Mouse (Mus musculus) CD4-positive, CD25-positive, alpha-beta regulatory T cell, adult 2 months (primary cell): ENCODE data around the gene Krt222.
"Not testable (repeated sequence)": the region's sequence is repeated elsewhere in the genome, so short reads cannot be mapped to it uniquely, and the experiment has no call there.

Experiments
- DNase-seq: peaks from one replicate; pipeline ENCODE4 v3.0.0-alpha.2; 2012; ENCODE audit warnings: low read depth, low spot score

The Krt222 gene

DNA sequence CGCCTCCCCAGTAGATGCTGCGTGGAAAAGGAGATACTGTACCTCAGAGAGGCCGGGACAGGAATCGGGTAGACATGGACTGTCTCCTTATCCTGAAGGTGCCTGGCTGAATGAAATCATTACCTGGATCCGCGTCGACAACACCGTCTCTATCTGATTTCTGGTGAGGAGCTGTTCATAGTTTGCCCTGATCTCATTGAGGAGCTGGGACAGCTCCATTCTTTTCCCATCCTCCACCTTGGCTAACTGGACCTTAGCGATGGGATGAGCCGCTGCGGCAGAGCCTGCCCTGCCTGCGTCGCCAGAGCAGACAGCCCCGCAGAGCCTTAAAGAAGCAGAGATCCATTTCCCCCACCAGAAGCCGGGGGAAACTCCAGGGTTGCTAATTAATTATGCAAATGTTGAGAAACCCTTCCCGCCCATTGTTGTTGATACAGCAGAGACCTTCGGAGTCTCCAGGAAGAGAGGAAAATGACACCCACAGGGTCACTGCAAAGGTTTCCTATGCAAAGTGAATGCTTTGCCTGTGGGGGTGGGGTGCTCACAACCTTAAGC lies at the start of gene Krt222:
TSS of gene Krt222 (minus strand) at position 266 of the 555 bp plus-strand sequence.
- DNase-seq, result peak; percentile 25

DNA sequence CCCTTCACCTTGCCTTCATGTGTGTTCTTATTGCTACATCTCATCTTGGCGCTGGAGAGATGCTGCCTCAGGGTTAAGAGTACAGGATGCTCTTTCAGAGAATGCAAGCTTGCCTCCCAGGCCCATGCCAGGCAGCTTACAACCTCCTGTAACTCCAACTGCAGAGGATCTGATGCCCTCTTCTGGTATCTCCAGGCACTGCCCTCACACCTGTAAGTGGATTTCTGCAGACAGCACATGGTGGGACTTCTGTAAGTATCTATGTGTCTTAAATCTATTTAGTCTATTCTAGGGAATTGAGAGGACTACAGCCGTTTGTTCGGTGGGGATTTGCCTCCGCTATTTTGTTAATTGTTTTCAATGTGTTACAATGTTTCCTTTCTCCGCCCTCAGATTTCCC lies 49.0 kb upstream of the Krt222 start:
- DNase-seq, result peak; percentile 85

DNA sequence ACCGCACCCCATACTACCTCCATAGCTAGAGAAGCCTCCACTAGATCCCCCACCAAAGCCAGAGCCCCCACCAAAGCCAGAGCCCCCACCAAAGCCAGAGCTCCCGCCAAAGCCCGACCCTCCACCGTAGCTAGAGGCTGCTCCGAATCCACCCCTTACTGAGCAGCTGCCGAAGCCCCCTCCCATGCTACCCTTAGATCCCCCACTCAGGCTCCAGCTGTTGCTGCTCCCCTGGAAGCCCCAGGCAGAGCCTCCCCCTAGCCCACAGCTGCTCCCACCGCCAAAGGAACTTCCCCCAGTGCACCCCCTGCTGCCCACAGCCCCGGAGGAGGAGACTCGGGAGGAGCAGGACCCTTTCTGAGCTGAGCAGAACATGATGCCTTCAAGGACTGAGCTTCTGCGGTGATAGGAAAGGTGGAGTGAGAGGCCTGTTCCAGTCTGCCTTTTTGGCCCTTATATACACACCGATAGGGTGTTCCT lies 41.0 kb upstream of the Krt222 start, which contains the start of gene Krt24:
TSS of gene Krt24 (minus strand) at position 430 of the 480 bp plus-strand sequence.
- no peak for DNase-seq

DNA sequence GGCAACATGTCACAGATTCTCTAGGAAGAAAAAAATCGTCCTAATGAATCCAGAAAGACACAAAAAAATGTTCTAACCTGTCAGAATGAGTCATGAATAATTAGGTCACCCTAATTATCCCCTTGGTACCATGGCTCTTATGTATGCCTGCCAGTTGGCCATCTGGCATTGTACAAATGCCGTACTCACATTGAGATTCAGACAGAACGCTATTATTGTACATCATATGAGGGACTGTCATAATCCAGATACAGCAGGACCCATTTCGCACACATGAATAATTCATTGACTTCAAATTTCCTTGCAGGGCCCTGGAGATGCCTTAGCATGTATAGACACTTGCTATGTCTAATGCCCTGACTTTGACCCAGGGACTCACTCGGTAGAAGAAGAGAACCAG lies 40.1 kb upstream of the Krt222 start:
- DNase-seq, result no peak

DNA sequence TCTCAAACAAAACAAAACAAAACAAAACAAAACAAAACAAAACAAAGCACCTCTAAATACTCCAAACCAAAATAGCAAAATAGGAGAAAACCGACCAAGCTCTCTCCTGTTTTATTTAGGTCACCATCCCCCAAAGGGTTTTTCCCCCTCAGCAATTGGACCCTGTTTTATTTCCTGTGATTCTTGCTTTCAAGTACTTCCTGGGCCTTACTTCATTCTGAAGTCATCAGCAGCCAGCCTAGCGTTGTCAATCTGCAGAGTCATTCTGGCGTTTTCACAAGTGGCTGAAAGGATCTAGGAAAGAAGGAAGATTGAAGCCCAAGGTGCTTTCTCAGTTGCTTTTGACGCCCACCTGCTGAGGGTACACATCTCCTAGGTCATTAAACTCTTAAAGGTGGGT lies 39.4 kb upstream of the Krt222 start:
- DNase-seq, result peak; percentile 36

DNA sequence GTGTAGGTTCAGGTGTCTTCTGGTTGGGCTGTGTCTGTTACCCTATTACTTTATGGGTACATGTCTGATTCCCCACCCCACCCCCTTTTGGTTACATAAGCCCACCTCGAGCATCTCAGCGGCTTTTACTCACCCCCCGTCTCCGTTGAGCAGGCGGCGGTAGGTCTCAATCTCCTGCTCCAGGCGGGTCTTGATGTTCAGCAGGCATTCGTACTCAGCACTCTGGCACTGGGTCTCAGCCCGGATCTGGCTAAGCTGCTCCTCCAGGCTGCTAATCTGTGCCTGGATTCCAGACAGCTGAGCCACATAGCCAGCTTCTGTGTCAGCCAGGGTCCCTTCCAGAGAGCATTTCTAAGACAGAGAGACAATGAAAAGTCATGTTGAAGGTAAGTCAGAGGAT lies 37.2 kb upstream of the Krt222 start:
- no peak for DNase-seq

DNA sequence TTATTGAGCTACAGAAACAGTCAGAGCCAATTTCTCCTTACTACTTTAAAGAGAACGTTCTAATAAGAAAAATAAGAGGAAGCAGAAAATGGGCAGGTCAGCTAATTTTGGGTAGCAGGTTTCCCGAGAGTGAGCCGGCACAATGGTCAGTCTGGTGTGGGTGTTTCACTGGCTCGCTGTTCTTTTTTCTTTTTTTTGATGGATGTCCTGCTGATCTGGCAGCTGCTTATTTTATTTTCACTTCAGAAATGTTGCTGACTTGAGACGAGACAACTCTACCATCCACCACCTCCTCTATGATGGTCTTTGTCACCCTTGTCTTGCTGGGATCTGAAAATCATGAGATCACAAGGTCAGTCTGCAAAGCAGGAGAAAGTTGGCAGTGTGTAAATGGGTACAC lies 36.1 kb upstream of the Krt222 start:
- DNase-seq, result no peak

DNA sequence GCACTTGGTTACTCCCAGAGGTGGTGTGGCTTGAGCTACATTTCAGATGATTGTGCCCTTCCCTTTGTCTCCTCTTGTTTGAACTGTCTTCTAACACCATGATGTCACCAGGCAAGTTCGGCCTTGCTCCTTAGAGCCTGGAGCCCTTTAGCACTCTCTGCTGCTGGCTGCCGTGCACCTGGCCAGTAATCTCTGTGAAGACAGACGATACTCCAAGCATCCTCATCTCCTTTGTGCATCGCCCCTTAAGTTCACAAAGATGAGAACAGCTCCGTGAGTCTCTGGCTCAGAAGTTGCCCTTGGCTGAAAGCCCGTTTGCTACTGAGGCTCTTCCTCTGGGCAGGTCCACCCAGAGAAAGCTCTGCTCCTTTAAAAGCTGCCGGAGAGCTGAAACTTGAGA lies 32.9 kb upstream of the Krt222 start:
- no peak for DNase-seq

DNA sequence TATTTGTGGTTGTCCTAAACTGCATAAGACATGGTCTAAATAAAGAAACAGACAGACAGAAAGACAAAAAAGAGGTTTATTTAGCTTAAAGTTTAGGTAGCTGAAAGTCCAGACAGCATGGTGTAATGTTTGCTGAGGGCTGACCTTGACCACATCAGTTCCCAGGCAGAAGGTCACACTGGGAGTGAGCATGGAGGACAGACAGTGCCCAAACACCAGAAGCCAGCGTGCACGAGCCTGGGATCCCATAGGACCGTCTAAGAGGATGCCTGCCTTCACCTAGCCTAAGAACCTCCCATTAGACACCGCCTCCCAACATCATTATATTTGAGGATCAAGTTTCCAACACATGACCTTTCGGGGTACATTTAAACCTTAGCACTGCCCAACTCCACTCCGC lies 31.7 kb upstream of the Krt222 start:
- no peak for DNase-seq

DNA sequence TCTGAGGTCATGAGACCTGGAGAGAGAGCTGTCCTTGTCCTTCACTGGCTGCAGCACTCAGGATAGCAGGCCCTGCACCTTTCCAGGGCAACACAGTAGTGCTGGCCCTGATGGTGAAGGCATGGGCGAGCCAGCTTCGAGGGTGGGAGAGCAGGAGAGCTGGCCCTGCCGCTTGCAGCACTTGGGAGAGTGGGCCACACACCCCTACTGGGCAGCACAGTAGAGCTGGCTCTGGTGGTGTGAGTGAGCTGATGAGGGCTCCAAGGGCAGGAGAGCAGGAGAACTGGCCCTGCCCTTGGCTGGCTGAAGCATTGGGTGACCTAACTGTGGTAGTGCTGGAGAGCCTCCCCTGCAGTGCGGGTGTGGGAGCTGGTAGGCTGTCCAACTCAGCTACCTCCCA lies 28.8 kb upstream of the Krt222 start:
- DNase-seq, result no peak

DNA sequence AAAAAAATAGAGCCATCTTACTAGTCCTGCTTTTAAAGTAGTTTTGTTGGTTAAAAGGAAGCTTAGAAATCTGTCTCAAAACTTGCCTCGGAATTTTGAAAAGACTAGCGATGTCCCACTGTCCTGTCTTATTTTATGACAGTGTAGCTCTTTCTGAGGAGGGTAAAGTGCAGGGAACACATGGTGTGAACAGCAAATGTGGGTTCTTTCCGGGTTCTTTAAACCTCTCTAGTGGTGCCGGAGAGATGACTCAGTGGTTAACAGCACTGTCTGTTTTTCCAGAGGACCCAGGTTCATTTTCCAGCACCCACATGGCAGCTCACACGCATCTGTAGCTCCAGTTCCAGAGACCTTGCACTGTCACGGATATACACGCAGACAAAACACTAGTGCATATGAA lies 25.3 kb upstream of the Krt222 start:
- no peak for DNase-seq

DNA sequence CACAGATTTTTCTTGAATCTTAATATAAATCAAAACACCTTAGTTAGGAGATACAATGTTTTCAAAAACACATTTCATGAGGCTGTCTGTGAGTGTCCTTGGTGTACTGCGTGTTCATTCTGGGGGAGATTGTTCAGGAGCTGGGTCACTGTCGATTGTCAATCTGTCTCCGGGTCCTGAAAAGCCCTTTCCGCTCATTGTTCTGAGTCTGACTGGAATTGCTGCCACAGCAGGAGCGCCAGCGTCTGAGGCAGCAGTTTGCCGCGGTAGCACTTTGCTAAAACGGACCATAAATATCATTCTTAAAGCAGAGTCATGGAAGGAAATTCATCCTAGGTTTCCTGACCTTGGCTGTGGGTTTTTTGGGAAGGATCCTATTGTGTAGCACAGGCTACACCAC lies 21.9 kb upstream of the Krt222 start:
- DNase-seq, result no peak

DNA sequence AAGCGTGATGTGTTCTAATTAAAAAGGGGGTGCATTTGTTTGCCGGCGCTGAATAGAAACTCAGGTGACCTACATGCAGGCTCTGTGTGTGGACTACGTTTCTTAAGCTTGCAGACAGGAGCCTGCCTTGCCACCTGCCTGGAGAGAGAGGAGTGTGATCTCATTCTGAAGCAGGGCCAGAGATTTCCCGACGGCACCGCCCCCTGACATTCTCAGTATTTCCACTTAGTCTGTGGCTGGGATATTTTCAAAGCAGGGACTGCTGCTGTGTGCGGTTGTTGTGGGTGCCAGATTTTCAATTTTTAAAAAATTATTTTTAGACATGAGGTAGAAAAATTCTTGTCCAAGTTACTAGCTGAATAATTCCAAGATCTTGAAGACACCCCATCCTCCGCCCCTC lies 21.3 kb upstream of the Krt222 start:
- no peak for DNase-seq

DNA sequence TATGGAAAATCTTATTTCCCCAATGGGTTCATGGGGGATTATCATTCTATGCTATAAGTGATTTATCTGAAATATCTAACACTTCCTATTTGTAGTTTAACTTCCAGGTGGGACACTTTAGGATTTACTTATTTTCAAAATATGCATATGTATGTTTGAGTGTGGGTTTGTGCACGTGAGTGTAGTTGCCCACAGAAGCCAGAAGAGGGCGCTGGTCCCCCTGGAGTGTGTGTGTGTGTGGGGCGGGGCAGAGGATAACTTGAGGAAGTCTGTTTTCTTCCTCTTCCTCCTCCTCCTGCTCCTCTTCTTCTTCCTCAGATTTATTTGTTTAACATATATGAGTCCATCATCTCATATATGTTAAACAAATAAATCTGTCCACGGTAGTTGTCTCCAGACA lies 12.3 kb upstream of the Krt222 start:
- DNase-seq, result peak; percentile 33

DNA sequence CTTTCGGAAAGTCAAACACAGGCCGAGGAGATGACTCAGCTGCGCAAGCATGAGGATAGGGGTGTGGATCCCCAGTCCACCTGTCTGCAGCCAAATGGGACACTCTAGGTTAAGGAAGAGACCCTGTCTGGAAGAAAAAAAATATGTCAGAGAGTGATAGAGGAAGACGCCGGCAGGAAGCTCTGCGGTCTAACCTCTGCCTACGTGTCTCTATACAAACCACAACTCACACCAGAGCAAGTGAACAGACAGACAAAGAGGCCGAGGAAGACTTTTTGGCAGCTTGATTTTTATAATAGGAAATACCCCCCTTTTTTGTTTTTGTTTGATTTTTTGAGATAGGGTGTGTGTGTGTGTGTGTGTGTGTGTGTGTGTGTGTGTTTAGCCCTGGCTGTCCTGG lies 11.4 kb upstream of the Krt222 start:
- peak; percentile 78 for DNase-seq

DNA sequence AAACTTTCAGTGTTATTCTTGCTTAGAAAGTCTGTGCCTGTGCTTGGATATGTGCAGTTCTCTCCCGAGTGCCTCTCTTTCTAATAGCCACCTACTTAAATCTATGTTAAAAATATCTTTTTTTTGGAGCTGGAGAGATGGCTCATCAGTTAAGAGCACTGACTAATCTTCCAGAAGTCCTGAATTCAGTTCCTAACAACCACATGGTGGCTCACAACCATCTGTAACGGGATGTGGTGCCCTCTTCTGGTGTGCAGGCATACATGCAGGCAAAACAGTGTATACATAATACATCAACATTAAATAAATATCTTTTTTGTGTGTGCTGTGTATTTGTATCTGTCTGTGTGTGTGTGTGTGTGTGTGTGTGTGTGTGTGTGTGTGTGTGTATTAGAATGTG lies 10.0 kb upstream of the Krt222 start:
- DNase-seq, result no peak

DNA sequence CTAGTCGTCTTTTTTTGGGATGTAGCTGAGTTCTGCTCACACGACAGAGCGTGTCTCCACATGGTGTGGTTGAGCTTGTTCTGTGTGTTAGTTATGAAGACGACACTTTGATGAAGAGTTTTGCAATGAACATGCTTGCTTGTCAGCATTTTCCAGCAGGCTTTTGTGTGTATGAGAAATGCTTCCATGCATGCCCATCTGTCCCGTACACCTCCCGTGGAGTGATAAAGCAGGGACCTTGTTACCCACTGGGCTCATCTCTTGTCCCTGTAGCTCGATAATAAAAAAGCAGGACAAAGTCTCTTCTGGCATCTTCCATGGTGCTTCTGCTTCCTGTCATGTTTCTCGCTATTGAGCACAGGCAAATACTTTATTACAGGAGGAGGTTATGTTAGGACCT lies 8.8 kb upstream of the Krt222 start:
- no peak for DNase-seq

DNA sequence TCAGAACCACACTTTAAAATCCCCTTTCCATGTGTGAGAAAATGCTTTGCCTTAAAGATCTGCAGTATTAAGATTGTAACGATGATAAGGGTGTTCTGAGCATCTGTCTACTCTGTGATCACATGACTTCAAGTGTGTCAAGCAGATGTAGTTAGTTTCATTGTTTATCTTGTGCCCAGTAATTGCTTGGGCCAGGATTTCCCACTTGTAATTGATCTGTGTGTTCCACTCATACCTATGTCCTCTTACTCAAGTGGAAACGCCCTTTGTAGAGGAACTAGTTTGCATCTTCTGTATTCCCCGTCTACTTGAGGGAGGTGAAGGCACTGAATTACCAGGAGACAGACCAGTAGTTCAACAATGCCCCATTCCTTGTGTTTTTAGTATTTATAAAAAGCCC lies 6.8 kb upstream of the Krt222 start:
- peak; percentile 27 for DNase-seq

DNA sequence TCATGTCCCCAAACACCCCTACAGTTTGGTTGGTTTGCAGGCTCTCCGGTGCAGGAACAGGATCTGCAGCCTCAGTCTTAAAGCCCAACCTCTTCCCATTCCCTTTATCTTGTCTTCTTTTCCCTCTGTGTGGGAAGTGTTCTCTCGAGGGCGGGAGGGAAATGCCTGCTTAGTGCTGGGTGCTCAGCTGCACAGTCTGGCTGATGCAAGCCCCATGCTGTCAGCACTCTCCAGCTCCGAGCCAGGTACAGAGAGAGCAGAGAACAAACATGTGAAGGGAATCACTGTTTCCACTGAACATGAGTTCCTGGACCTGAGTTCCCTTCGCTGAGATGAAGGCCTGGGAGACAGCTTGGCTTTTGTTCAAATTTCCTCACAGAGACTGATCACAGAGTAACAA lies 6.4 kb upstream of the Krt222 start:
- peak; percentile 13 for DNase-seq

DNA sequence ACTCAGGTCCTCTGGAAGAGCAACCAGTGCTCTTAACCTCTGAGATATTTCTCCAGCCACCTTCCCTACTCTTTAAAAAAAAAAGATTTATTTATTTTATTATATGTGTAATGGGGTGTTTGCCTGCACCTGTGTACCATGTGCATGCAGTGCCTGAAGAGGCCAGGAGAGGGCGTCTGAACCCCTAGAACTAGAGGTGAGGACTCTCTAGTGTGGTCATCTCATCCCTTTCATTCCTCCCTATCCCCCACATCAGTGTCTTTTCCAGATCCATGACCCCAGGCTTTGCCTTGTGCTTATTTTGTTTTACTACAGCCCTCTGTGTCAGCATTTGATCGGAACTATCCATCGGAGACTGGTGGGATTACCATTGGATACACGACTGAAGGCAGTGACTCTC lies 5.2 kb upstream of the Krt222 start:
- DNase-seq, result peak; percentile 66

DNA sequence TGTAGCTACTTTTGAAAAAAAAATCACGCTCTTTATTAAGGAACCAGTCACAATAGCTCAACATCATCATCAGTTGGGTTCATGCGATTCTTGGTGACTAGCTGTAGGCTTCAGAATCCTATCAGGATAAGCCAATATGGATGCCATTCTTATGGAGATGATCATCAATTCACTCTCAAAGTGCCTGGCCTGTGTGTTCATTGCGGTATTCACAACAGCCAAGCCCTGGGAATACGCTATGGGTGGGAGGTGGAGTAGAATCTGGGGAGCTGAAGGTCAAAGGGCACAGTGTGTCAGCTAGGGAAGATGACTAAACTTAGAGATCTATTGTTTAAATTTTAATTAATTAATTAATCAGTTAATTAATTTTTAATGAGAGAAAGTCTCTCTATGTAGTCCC lies 4.0 kb upstream of the Krt222 start:
- no peak for DNase-seq

DNA sequence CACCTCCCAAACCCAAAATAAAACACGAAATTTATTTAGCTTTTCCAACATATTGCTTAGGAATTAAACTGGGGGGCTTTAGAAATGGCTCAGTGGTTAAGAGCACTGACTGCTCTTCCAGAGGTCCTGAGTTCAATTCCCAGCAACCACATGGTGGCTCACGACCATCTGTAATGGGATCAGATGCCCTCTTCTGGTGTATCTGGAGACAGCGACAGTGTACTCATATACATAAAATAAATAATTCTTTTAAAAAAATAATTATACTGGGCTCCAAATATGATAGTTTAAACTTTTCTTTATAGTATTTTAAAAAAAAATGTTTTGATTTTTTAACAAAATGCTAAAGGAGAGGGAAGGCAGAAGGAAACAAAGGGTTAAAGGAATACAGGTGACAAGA lies 634 bp upstream of the Krt222 start:
- not testable (repeated sequence) for DNase-seq

DNA sequence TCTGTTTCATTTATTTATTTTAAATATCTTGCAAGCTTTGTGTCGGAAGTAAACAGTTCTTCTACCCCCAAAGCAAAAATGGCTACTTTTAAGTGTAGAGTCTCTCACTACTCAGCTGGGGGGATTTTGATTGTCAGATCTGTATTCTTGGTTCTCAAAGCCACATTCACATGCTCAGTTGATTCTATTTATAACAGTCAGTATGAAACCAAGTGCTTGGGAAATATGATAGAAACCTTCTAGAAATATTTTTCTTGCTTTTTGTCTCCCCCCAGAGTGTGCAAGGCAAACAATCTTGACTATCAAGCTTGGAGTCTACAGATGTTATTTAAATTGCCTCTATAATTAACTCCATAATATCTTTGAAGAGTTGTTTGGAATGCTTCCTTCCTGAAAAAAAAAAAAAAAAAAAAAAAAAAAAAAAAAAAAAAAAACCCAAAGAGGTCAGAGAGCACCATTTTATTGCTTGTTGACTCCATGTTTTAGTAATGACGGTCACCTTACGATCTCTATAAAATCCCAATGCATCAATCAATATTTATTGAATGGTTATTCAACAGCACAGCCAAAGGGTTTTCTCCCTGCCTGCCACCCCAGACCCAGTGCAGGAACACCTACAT lies 575 bp downstream of the Krt222 start:
- no peak for DNase-seq

DNA sequence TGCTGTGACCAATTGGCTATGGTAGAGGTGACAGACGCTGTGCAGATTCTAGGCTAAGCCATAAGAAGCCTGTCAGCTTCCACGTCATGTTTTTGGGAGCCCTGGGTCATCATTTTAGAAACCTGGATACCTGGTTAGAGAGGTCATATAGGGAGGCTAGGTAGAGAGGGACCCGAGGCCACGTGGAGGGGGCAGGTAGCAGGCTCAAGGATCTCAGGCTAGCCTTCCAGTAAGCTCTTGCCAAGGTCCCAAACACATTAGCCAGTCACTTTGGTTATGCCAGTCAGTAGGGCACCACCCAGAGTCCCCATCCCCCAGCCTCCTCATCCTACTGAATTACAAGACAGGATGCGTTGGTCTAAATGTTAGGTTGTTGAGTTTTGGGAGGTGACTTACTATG lies 1.8 kb downstream of the Krt222 start:
- DNase-seq, result no peak
